Mouse (Mus musculus): Measurements from ENCODE around the gene Usp53. TPM values are rescaled to one million over a fixed set of nuclear protein-coding genes. Genes with fewer than 3 reads are reported as not detected.

The Usp53 gene
- polyA plus RNA-seq, 1 experiment = 11.4 TPM

DNA sequence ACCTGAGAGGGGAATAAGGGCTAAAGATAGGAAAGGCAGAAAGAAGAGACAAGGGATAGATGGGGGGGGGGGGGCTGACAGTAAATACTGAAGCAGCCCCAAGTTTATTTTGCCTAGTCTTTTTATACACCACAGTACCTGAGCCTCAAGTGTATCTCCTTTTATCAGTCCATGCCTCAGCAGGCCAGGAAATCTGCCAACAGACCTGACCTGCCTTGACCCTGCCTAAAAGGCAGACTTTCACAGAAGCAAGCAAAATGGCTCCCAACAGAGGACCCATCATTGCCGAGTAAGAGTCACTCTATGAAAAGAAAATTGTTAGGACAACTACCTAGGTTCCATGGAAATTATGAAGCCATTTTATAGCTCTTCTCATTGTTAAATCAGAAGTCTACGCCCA is 76.5 kb downstream of the Usp53 start:
- Histone ChIP-seq H3K4me1 (ENCODE audit: control insufficient read depth, insufficient read depth, low read length) (no peaks in the 10 kb centered on the region), H3K27ac (ENCODE audit: insufficient read depth, low read length) (no peak overlapping the region), H3K4me3 (ENCODE audit: insufficient read depth, low read length) (no peak overlapping the region)
- no peak for TF ChIP-seq POLR2A (IDR thresholded peaks at IDR 0.05; ENCODE audit: extremely low read depth, insufficient read depth, low read length)

DNA sequence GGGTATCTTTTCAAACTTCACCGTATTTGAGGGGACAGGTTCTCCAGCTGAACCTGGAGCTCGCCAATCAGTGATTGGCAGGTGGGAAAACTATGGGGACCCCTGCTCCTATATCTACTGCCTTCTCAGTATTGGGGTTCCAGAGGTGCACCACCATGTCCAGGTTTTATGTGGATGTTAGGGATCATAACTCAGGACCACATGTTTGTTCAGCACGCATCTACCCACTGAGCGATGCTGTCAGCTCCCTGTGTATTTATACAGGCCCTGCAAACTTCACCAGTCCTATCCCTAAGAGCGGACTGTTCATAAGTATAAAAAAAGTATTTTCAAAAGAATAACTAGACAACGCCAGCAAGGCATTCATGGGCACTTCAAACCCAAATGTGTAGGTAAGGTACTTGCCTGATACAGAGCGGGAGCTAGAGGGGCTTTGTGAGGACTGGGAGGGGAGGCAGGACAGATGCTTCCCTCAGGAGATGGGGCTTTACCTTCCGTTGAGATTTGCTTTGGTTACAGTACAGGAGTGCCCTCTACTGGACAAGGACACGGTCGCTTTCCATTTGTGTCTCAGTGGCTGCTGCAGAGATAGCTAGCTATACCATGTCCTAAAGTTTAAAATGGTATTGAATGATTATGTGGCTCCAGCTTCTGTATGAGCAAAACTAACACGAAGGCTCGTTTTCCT is 80.4 kb downstream of the Usp53 start:
- no peak for TF ChIP-seq POLR2A (IDR thresholded peaks at IDR 0.05; ENCODE audit: extremely low read depth, insufficient read depth, low read length)
- peak; percentile 96 for TF ChIP-seq CTCF (IDR thresholded peaks at IDR 0.05; ENCODE audit: extremely low read depth, insufficient read depth, low read length)
- no peak overlapping the region for H3K27ac ChIP-seq (ENCODE audit: insufficient read depth, low read length)
- H3K4me1 ChIP-seq (ENCODE audit: control insufficient read depth, insufficient read depth, low read length) = no peaks in the 10 kb centered on the region
- no peak overlapping the region for H3K4me3 ChIP-seq (ENCODE audit: insufficient read depth, low read length)

DNA sequence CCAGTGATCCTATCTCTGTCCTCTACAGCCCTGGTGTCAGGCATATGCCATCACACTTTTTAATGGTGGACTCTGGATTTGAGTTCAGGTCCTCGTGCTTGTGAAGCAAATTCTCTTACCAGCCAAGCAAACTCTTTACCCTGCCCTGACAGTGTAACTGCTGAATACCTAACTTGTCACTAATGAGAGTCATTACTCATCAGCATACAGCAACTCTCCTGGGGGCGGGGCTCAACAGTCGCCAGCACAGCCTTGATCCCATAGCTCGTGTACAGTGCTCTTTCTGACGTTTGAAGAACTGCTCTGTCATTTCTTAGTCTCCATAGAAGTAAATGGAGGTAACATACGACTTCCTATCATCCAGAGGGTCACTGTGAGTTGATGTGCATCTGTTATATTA is 86.1 kb downstream of the Usp53 start:
- TF ChIP-seq POLR2A (IDR thresholded peaks at IDR 0.05; ENCODE audit: extremely low read depth, insufficient read depth, low read length) (no peak), CTCF (IDR thresholded peaks at IDR 0.05; ENCODE audit: extremely low read depth, insufficient read depth, low read length) (no peak)
- Histone ChIP-seq H3K27ac (ENCODE audit: insufficient read depth, low read length) (no peak overlapping the region), H3K4me1 (ENCODE audit: control insufficient read depth, insufficient read depth, low read length) (no peaks in the 10 kb centered on the region), H3K4me3 (ENCODE audit: insufficient read depth, low read length) (no peak overlapping the region)

DNA sequence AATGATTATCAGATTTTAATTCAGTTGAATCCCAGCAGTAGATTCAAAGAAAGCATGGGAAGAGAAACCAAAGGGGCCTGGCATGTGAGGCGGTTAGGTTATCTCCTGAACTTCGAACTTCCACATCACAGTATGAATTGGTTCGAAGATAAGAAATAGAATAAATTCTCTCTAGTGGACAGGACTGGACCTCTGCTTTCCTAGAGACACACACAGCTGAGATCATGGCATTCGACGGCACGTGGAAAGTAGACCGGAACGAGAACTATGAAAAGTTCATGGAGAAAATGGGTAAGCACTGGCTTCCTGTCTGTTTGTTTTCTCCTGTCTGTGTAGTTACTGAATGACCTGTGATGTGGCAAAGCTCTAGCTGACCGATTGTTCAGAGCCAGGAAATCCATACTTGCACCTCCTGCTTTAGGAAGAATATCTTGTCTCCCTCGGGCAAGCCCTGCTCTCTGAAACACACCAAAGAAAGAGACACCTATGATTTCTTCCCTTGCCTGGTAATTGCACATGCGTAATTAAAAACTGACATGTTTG is 89.0 kb downstream of the Usp53 start:
- Histone ChIP-seq H3K4me1 (ENCODE audit: control insufficient read depth, insufficient read depth, low read length) (no peaks in the 10 kb centered on the region), H3K27ac (ENCODE audit: insufficient read depth, low read length) (no peak overlapping the region), H3K4me3 (ENCODE audit: insufficient read depth, low read length) (no peak overlapping the region)
- TF ChIP-seq CTCF (IDR thresholded peaks at IDR 0.05; ENCODE audit: extremely low read depth, insufficient read depth, low read length) (no peak), POLR2A (IDR thresholded peaks at IDR 0.05; ENCODE audit: extremely low read depth, insufficient read depth, low read length) (no peak)

DNA sequence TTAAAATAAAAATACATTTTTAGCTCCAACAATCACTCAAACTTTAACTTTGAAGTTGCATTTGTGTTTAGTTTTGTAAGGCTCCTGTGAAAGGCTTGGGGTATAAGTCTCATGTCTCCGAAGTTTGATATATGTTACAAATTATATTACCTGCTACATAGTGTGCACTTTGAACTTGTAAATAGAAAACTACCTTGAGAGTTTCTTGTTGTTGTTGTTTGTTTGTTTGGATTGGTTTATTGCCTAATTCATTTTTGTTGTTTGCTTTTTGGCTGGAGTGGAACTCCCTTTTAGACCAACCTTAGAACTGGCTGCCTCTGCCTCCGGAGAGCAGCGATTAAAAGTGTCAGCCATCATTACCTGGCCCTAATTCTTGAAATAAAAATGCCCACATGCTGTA is 89.5 kb downstream of the Usp53 start, which contains the start of gene Fabp2:
Gene Fabp2, plus strand, starts transcription at position 301 of the 400 bp plus-strand sequence.
- no peaks in the 10 kb centered on the region for H3K4me1 ChIP-seq (ENCODE audit: control insufficient read depth, insufficient read depth, low read length)
- H3K27ac ChIP-seq (ENCODE audit: insufficient read depth, low read length) = no peak within 1 kb of the TSS
- TF ChIP-seq POLR2A (IDR thresholded peaks at IDR 0.05; ENCODE audit: extremely low read depth, insufficient read depth, low read length) (no peak), CTCF (IDR thresholded peaks at IDR 0.05; ENCODE audit: extremely low read depth, insufficient read depth, low read length) (no peak)
- H3K4me3 ChIP-seq (ENCODE audit: insufficient read depth, low read length) = no peak within 1 kb of the TSS

DNA sequence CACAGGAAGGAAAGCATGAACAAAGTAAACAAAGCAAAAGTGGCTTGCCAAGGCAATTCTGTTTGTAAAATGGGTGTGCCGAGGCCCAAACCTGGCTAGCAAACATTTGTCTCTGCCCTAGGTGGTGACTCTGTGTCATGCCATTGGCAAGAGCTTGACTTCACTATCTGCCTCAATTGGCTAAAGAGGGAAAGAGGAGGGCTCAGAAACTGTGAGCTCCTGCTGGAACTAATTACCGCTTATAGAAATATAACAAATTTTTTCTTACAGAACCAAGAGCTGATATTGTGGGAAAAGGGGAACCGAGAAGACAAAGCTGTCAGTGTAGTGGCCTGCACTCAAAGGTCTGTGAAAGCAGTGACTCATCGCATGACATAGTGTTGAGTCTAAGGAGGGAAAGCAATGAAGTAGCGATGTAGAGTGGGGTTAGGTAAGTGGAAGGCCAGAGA is 95.9 kb downstream of the Usp53 start:
- H3K27ac ChIP-seq (ENCODE audit: insufficient read depth, low read length) = no peak overlapping the region
- no peaks in the 10 kb centered on the region for H3K4me1 ChIP-seq (ENCODE audit: control insufficient read depth, insufficient read depth, low read length)
- no peak for TF ChIP-seq CTCF (IDR thresholded peaks at IDR 0.05; ENCODE audit: extremely low read depth, insufficient read depth, low read length)
- TF ChIP-seq POLR2A (IDR thresholded peaks at IDR 0.05; ENCODE audit: extremely low read depth, insufficient read depth, low read length) = no peak
- H3K4me3 ChIP-seq (ENCODE audit: insufficient read depth, low read length) = no peak overlapping the region

DNA sequence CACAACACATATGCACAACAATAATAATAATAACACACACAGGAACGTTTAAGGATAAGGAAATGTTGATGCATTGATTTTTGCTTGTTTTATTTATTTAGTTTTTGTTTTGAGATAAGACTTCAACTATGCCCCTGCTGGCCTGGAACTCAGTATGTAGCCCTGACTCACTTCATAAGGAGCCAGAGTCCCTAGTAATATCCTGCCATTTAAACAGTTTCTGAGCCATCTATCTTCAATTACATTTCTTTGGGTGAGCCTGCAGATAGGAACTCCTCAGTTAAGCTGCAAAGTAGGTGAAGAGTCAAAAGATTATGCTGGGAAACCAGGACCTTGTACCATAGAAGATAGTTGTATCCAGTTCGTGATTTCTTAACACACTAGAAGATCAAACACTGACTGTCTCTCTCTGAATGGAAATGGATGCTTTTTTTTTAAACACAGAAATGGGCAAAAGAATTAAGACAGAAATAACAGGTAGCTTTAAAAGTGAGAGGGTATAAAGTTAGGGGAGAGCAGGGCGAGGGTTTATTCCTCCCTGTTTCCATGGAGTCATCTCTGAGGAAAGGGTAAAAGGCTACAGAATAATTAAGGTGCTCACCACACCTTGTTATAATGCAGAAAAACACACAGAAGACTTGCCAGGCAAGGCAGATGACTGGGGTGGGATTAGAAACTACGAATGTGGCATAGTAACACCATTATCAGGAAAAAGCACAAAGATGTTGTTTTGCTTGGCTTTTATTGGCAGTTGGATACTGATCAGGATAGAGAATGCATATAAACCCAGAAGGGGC is 96.6 kb downstream of the Usp53 start:
- no peak overlapping the region for H3K27ac ChIP-seq (ENCODE audit: insufficient read depth, low read length)
- H3K4me3 ChIP-seq (ENCODE audit: insufficient read depth, low read length) = no peak overlapping the region
- H3K4me1 ChIP-seq (ENCODE audit: control insufficient read depth, insufficient read depth, low read length) = no peaks in the 10 kb centered on the region
- TF ChIP-seq CTCF (IDR thresholded peaks at IDR 0.05; ENCODE audit: extremely low read depth, insufficient read depth, low read length) = no peak
- no peak for TF ChIP-seq POLR2A (IDR thresholded peaks at IDR 0.05; ENCODE audit: extremely low read depth, insufficient read depth, low read length)

Other genes starting within 250 kb of the Usp53 start
- gene Fabp2, start 89.4 kb downstream of the Usp53 start, polyA plus RNA-seq (2012; rRNA removed) = not detected in 2 replicates
- not detected in 2 replicates for gene Gm10959, start 65.2 kb downstream of the Usp53 start, polyA plus RNA-seq (2012; rRNA removed)
- 70.8 and 80.5 TPM in 2 replicates for gene 1810037I17Rik, start 60.3 kb downstream of the Usp53 start, polyA plus RNA-seq (2012; rRNA removed)
- not detected in 2 replicates for gene Myoz2, start 50.5 kb upstream of the Usp53 start, polyA plus RNA-seq (2012; rRNA removed)

Measured in cortical plate, adult 2 months (tissue).